Mouse (Mus musculus) skeletal muscle tissue, postnatal 0 days (tissue): ENCODE data around the gene Ikzf3. TPM values are rescaled to one million over a fixed set of nuclear protein-coding genes. Genes with fewer than 3 reads are reported as not detected.

Experiments
- polyA plus RNA-seq: library from polyadenylated mRNA; unstranded; fragments of >200 nt; fragmentation: Nextera tagmentation; extraction: Ambion mirVana; gene quantifications from 2 replicates; pipeline ENCODE4 v1.2.1, GENCODE M21; 2015

The Ikzf3 gene
- 0.13 and 0.28 TPM in 2 replicates for polyA plus RNA-seq

DNA sequence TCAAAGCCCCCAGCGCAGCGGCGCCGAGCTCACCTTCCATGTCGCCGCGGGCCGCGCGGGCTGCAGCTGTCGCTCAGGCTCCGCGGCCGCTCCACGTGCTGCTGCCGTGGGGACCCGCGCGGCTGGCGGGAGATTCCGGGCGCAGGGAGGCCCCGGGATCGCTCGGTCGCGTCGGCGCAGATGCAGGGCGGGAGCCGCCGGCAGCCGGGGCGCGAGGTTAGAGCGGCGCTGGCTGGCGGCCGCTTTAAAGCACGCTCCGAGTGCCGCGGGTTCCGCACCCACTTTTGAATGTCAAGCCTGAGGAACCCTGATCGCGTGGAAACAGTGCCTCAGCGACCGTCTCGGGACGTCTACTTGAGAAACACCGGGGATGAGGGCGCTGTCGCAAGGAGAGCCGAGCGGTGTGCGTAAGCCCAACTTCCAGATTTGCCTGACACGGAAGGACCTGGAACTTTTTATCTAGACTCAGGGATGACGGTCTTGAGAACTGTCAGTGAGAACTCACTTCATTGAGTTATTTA is at the start of gene Ikzf3:
Ikzf3 (minus strand) TSS at position 321 of the 521 bp plus-strand sequence.

GRCm38 (mm10) chr11:98586892-98587563 is 41.2 kb upstream of the Ikzf3 start, which contains the start of gene Ormdl3:
Gene Ormdl3 (minus strand): TSS chr11:98587368.

DNA sequence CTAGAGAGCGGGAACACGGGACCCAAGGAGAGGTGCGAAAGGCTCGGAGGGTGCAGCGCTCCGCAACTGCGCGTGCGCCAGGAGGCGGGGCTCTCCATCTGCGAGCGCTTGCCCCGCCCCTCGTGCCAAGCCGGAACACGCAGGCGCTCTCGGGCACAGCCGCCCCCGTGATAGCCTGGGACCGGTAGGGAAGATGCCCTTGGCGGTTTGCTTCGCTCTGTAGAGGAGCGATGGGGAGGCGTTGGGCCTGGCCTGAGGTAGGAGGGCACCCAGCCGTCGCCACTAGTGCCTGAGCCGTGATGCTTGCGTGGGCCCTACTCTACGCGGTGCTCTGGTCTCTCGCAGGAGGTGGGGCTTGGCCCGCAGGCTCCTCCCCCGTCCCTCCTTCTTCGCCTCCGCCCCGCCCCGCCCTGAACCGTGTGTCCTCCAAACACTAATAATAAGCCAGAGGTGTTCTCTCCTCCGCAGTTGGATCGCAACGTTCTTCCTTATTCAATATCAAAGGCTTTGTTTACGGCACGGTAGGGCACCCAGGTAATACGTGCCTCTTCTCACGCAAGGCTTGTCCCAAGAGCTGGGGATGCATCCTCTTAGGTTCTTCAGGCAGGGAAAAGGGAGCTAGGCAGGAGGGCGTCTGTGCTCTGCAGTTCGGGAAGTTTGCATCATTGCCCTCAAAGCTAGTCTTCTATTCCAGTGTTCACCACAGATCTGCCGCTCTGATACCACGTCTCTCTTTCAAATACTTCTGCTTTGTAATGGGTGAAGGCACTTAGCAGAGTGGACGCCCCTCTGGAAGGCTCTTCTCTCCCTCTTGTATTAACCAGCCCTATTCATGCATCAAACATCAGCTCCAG is 5.4 kb upstream of the Ikzf3 start, which contains the start of gene Zpbp2:
Zpbp2 (plus strand) TSS at position 123 of the 854 bp plus-strand sequence.

GRCm38 (mm10) chr11:98446213-98446561 is 99.6 kb downstream of the Ikzf3 start, which contains the start of gene Grb7:
Gene Grb7 (plus strand): TSS chr11:98446394.

GRCm38 (mm10) chr11:98438331-98439158 is 107.3 kb downstream of the Ikzf3 start, which contains the start of gene Mien1:
Gene Mien1 (minus strand): TSS chr11:98438991.

Other genes starting within 250 kb of the Ikzf3 start
- not detected in 2 replicates for gene Neurod2, start 216.4 kb downstream of the Ikzf3 start, polyA plus RNA-seq
- 0.28 and 0.66 TPM in 2 replicates for gene Ppp1r1b, start 197.6 kb downstream of the Ikzf3 start, polyA plus RNA-seq
- gene Stard3, start 187.7 kb downstream of the Ikzf3 start, polyA plus RNA-seq: 17.0 and 19.3 TPM in 2 replicates
- 604 and 677 TPM in 2 replicates for gene Tcap, start 162.2 kb downstream of the Ikzf3 start, polyA plus RNA-seq
- gene Pnmt, start 159.6 kb downstream of the Ikzf3 start, polyA plus RNA-seq: 0.18 and 0.28 TPM in 2 replicates
- 4.1 and 4.3 TPM in 2 replicates for gene Pgap3, start 145.5 kb downstream of the Ikzf3 start, polyA plus RNA-seq
- gene Erbb2, start 133.6 kb downstream of the Ikzf3 start, polyA plus RNA-seq: 13.4 and 15.9 TPM in 2 replicates
- 46.4 and 58.6 TPM in 2 replicates for gene Mien1, start 107.0 kb downstream of the Ikzf3 start, polyA plus RNA-seq
- 0.27 TPM in 1 of 2 replicates, not detected in the other for gene Grb7, start 99.6 kb downstream of the Ikzf3 start, polyA plus RNA-seq
- 0.21 and 0.23 TPM in 2 replicates for gene Zpbp2, start 5.1 kb upstream of the Ikzf3 start, polyA plus RNA-seq
- 34.8 and 60.2 TPM in 2 replicates for gene Ormdl3, start 41.3 kb upstream of the Ikzf3 start, polyA plus RNA-seq
- gene Lrrc3c, start 52.3 kb upstream of the Ikzf3 start, polyA plus RNA-seq: not detected in 2 replicates
- gene Gm12355, start 79.6 kb upstream of the Ikzf3 start, polyA plus RNA-seq: 0.40 TPM in 1 of 2 replicates, not detected in the other
- gene Gsdma3, start 80.3 kb upstream of the Ikzf3 start, polyA plus RNA-seq: not detected in 2 replicates
- gene Gsdma2, start 100.7 kb upstream of the Ikzf3 start, polyA plus RNA-seq: not detected in 2 replicates
- 1.4 TPM in 1 of 2 replicates, not detected in the other for gene Gsdma, start 118.3 kb upstream of the Ikzf3 start, polyA plus RNA-seq
- 148 and 160 TPM in 2 replicates for gene Psmd3, start 136.5 kb upstream of the Ikzf3 start, polyA plus RNA-seq
- gene Csf3, start 155.2 kb upstream of the Ikzf3 start, polyA plus RNA-seq: not detected in 2 replicates
- 23.4 and 23.6 TPM in 2 replicates for gene Med24, start 183.4 kb upstream of the Ikzf3 start, polyA plus RNA-seq
- 39.8 and 45.3 TPM in 2 replicates for gene Thra, start 194.6 kb upstream of the Ikzf3 start, polyA plus RNA-seq
- 12.0 and 12.5 TPM in 2 replicates for gene Nr1d1, start 229.3 kb upstream of the Ikzf3 start, polyA plus RNA-seq
- 15.3 TPM in 2 replicates for gene Msl1, start 249.5 kb upstream of the Ikzf3 start, polyA plus RNA-seq